Mouse (Mus musculus) ES-E14 (cell line): ENCODE measurements around the gene S100a10. TPM values are rescaled to one million over a fixed set of nuclear protein-coding genes. Genes with fewer than 3 reads are reported as not detected.
"Not testable (repeated sequence)": the region's sequence is repeated elsewhere in the genome, so short reads cannot be mapped to it uniquely, and the experiment has no call there.

Experiments
- DNase-seq: peaks from one replicate; pipeline ENCODE4 v3.0.0-alpha.2; 2013; ENCODE audit warnings: low read depth, low spot score
- H3K27ac ChIP-seq: 2 replicates; pipeline ENCODE4 v1.5.1; 2012; ENCODE audit warnings: low read depth, mild to moderate bottlenecking, low read length, moderate library complexity, mixed read lengths; ENCODE audit not compliant: poor library complexity, insufficient read depth, severe bottlenecking
- H3K36me3 ChIP-seq: 2 replicates; pipeline ENCODE4 v1.6.1; 2012; ENCODE audit warnings: mild to moderate bottlenecking, low read length, moderate library complexity, mixed read lengths; ENCODE audit not compliant: control insufficient read depth, poor library complexity, insufficient read depth, severe bottlenecking
- H3K4me1 ChIP-seq, 2 experiments: fragments of 150-350 bp in 1 of 2; sonication (generic) in 1 of 2; 2 replicates each; pipeline ENCODE4 v1.6.1; 2012; ENCODE audit warnings: low read length in 2 of 2, mild to moderate bottlenecking in 1 of 2, mixed read lengths in 1 of 2; ENCODE audit not compliant: control insufficient read depth in 2 of 2, insufficient read depth in 2 of 2, poor library complexity in 1 of 2
- H3K4me3 ChIP-seq, 2 experiments: fragments of 150-350 bp in 1 of 2; sonication (generic) in 1 of 2; 2 replicates each; pipeline ENCODE4 v1.5.1; 2012; ENCODE audit warnings: low read length in 2 of 2, low read depth in 1 of 2, mild to moderate bottlenecking in 1 of 2, mixed read lengths in 1 of 2; ENCODE audit not compliant: insufficient read depth in 1 of 2, poor library complexity in 1 of 2, severe bottlenecking in 1 of 2
- H3K9ac ChIP-seq: 2 replicates; pipeline ENCODE4 v1.6.1; 2012; ENCODE audit warnings: low read depth, mild to moderate bottlenecking, low read length, mixed read lengths; ENCODE audit not compliant: poor library complexity, insufficient read depth, severe bottlenecking
- H3K9me3 ChIP-seq: fragments of 150-350 bp; sonication (generic); 2 replicates; pipeline ENCODE4 v1.6.1; 2012; ENCODE audit warnings: low read depth, mild to moderate bottlenecking, low read length; ENCODE audit not compliant: control insufficient read depth, insufficient read depth
- CHD2 ChIP-seq: IDR thresholded peaks from 2 replicates; pipeline ENCODE4 v1.6.1; 2014; ENCODE audit warnings: mild to moderate bottlenecking, low read depth, low read length, inconsistent platforms
- HCFC1 ChIP-seq: IDR thresholded peaks from 2 replicates; pipeline ENCODE4 v1.6.1; 2012; ENCODE audit warnings: low read length, inconsistent platforms, borderline replicate concordance; ENCODE audit not compliant: insufficient read depth
- MAFK ChIP-seq: IDR thresholded peaks from 2 replicates; pipeline ENCODE4 v1.6.1; 2014; ENCODE audit warnings: mild to moderate bottlenecking, low read depth, low read length, inconsistent platforms; ENCODE audit not compliant: insufficient read depth
- ZC3H11A ChIP-seq: IDR thresholded peaks from 2 replicates; pipeline ENCODE4 v1.6.1; 2012; ENCODE audit warnings: low read depth, mild to moderate bottlenecking, inconsistent platforms, low read length, borderline replicate concordance
- ZNF384 ChIP-seq: IDR thresholded peaks from 2 replicates; pipeline ENCODE4 v1.6.1; 2012; ENCODE audit warnings: low read depth, low read length, inconsistent platforms
- in situ Hi-C, 2 experiments: fragments of 600-800 bp; cut with MboI; formaldehyde crosslinking; loops; one replicate each; pipeline ENCODE4 v1.15.1; 2025; ENCODE audit warnings: low sequenced_read_pairs in 2 of 2, inconsistent platforms in 1 of 2; ENCODE audit not compliant: unreplicated experiment in 2 of 2
- total RNA-seq: library from RNA; depleted of rRNA; stranded (reverse); fragments of 300-350 nt; gene quantifications from 2 replicates; pipeline ENCODE4 v1.2.3, GENCODE M21; 2012

Gene S100a10
- total RNA-seq, 1 experiment = 388 TPM

- H3K36me3 ChIP-seq = 0 out of 2 replicates have a peak, but pooled peaks cover 2% of the 10 kb centered on the region
- H3K27ac ChIP-seq = no peak overlapping the region
- no peak for DNase-seq
- no peak overlapping the region for H3K4me3 ChIP-seq
- TF ChIP-seq MAFK = no peak
- no peak for TF ChIP-seq HCFC1
- no peak for TF ChIP-seq ZC3H11A
- TF ChIP-seq CHD2 = no peak
- no peak for TF ChIP-seq ZNF384
- peaks cover 0 to 3% of the 10 kb centered on the region in 2 experiments; a peak in 1 of 4 replicates for H3K4me1 ChIP-seq
- no peaks in the 10 kb centered on the region for H3K9me3 ChIP-seq
- no peak overlapping the region for H3K9ac ChIP-seq
- in situ Hi-C loops = no loop called here
Observed at GRCm38 (mm10) chr3:93527300-93527699, 27.6 kb upstream of the S100a10 start.

DNA sequence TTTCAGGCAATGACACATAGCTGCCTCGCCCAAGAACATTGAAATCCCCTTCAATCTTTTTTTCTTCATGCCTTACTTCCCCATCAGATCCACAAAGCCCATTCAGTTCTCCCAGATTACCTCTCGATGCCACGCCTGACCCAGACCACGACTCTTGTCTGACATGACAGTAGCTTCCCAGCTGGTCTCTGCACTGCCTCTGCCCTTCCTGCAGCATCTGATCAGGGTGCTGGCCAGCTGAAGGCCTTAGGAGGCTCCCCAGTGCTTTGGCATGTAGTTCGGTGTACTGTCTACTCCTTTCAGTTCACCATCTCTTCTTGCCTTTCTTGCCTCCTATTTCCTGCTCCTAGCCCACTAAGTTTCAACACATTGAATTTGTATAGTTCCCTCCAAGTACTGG lies 26.1 kb upstream of the S100a10 start:
- in situ Hi-C loops = no loop called here
- no peak overlapping the region for H3K4me3 ChIP-seq
- no peaks in the 10 kb centered on the region for H3K9me3 ChIP-seq
- 0 out of 2 replicates have a peak, but pooled peaks cover 2% of the 10 kb centered on the region for H3K36me3 ChIP-seq
- H3K4me1 ChIP-seq = no peaks in the 10 kb centered on the region
- no peak overlapping the region for H3K27ac ChIP-seq
- TF ChIP-seq CHD2 = no peak
- no peak for TF ChIP-seq HCFC1
- no peak for TF ChIP-seq ZC3H11A
- TF ChIP-seq MAFK = no peak
- no peak for TF ChIP-seq ZNF384
- no peak for DNase-seq
- no peak overlapping the region for H3K9ac ChIP-seq

DNA sequence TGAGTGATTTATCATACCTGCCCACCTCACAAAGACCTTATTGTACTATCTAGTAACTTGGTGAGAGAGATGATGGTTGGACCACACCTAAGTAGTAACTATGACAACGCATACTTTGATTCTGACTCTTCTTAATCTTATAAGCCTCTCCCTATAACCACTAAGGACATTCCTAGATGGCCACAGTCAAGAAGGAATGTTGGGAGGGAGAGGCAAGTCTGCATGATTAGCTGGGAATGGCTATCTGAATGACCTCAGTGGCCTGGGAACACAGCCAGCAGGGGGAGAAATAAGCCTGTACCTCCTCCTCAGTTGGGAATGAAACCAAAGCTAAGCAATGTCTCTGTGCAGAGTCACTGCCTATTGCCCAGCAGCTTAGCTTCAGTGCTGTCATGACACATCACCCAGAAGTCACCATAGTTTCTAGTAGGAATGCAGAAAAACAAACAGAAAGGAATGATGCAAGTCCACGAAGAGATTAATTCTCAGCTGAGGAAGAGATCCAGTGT lies 17.8 kb upstream of the S100a10 start:
- Histone ChIP-seq H3K9ac (no peak overlapping the region), H3K27ac (no peak overlapping the region), H3K4me1 (no peaks in the 10 kb centered on the region), H3K36me3 (no peaks in the 10 kb centered on the region), H3K4me3 (no peak overlapping the region), H3K9me3 (no peaks in the 10 kb centered on the region)
- TF ChIP-seq ZC3H11A (no peak), MAFK (no peak), HCFC1 (no peak), ZNF384 (no peak), CHD2 (no peak)
- DNase-seq = no peak
- in situ Hi-C loops = no loop called here

DNA sequence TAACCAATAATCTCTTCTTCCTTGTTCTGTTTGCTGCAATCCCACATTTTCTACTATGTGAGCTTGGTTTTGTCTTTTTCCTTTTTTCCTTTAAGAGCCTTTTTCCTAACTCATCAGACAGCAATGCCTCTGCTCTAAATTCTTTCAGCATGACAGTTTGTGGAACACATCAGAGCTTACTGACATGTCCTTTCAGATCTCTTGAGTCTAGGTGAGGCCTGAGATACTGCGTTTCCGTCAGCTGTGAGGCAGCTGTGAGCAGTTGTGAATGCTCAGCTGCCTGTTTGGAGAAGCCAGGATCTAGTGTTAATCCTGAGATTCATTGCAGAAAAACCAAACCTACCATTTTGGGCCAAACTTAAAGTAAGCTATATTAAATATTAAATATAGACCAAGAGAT lies 16.4 kb upstream of the S100a10 start:
- Histone ChIP-seq H3K9ac (no peak overlapping the region), H3K27ac (no peak overlapping the region), H3K9me3 (no peaks in the 10 kb centered on the region), H3K4me1 (no peaks in the 10 kb centered on the region), H3K36me3 (no peaks in the 10 kb centered on the region), H3K4me3 (no peak overlapping the region)
- in situ Hi-C loops = no loop called here
- DNase-seq = no peak
- TF ChIP-seq ZNF384 (no peak), MAFK (no peak), ZC3H11A (no peak), CHD2 (no peak), HCFC1 (no peak)

DNA sequence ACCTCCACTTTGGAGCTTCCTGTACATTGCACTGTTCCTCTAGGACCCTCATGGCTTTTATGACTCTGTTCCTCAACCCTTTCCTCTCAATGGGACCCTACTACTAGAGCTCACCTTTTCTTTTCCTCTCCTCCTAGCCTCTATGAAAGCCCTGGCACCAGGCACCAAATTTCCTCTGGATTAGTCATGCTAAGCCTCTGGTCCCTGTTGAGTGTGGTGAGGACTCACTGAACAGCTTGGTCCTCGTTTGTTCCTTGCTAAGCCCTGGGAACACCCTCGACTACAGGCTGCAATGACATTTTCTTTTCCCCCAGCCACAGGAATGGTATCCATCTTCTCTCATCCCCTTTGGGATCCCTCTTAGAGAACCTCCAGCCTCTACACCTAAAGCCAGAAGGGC lies 13.4 kb upstream of the S100a10 start:
- no peak for TF ChIP-seq MAFK
- no peak for TF ChIP-seq CHD2
- no peak for TF ChIP-seq ZC3H11A
- no peak for TF ChIP-seq HCFC1
- TF ChIP-seq ZNF384 = no peak
- Histone ChIP-seq H3K36me3 (no peaks in the 10 kb centered on the region), H3K4me1 (no peaks in the 10 kb centered on the region), H3K9me3 (no peaks in the 10 kb centered on the region), H3K27ac (no peak overlapping the region), H3K9ac (no peak overlapping the region), H3K4me3 (no peak overlapping the region)
- in situ Hi-C loops = loop anchor here (10.0 kb wide), 1 partner anchor 63 kb away; no protein-coding TSS in a partner anchor
- DNase-seq = no peak

DNA sequence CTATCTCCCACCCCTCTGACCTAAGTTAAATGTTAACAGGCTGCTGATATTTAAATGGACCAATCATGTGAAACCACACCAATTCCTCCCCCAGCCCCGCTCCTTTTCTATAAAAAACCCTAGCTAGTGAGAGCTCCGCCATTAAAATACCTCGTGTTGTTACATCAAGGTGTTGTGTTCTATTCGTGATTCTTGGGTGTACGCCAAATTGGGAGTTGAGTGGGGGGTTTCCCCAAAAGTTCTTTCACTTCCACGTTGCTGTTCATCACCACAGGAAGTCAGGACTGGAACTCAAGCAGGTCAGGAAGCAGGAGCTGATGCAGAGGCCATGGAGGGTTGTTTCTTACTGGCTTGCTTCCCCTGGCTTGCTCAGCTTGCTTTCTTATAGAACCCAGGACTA lies 10.7 kb upstream of the S100a10 start:
- in situ Hi-C loops = loop anchor here (10.0 kb wide), 1 partner anchor 61 kb away; no protein-coding TSS in a partner anchor
- not testable (repeated sequence) for H3K4me1 ChIP-seq, H3K9ac ChIP-seq, DNase-seq, H3K36me3 ChIP-seq, H3K4me3 ChIP-seq, H3K27ac ChIP-seq, H3K9me3 ChIP-seq
